Mouse (Mus musculus) kidney, embryonic 14.5 days (tissue): Measurements from ENCODE around the gene Mrgprd. TPM values are rescaled to one million over a fixed set of nuclear protein-coding genes. Genes with fewer than 3 reads are reported as not detected.

ENCODE experiments used
- ATAC-seq: fragments of 200-750 bp; cut with Nextera tagmentation; 2 replicates; pipeline ENCODE4 v1.8.0; 2017; ENCODE audit warnings: moderate number of reproducible peaks, mild to moderate bottlenecking, moderate TSS enrichment, moderate library complexity; ENCODE audit not compliant: low FRiP score, low TSS enrichment
- H3K27ac ChIP-seq: fragments of 300-500 bp; sonication (generic); 2 replicates; pipeline ENCODE4 v1.5.1; 2014; ENCODE audit warnings: low read depth, mild to moderate bottlenecking, low read length, moderate library complexity, mixed read lengths
- H3K27me3 ChIP-seq: fragments of 300-500 bp; sonication (generic); 2 replicates; pipeline ENCODE4 v1.6.1; 2014; ENCODE audit warnings: mild to moderate bottlenecking, low read length; ENCODE audit not compliant: control insufficient read depth, insufficient read depth
- H3K36me3 ChIP-seq: fragments of 300-500 bp; sonication (generic); 2 replicates; pipeline ENCODE4 v1.6.1; 2014; ENCODE audit warnings: low read length, mixed read lengths; ENCODE audit not compliant: control insufficient read depth, insufficient read depth
- H3K4me1 ChIP-seq: fragments of 300-500 bp; sonication (generic); 2 replicates; pipeline ENCODE4 v1.6.1; 2014; ENCODE audit warnings: low read length, mixed read lengths; ENCODE audit not compliant: control insufficient read depth, insufficient read depth
- H3K4me2 ChIP-seq: fragments of 300-500 bp; sonication (generic); replicated peaks from 2 replicates; pipeline ENCODE4 v1.6.1; 2014; ENCODE audit warnings: low read depth, mild to moderate bottlenecking, low read length
- H3K4me3 ChIP-seq: fragments of 300-500 bp; sonication (generic); 2 replicates; pipeline ENCODE4 v1.5.1; 2014; ENCODE audit warnings: mild to moderate bottlenecking, low read length
- H3K9ac ChIP-seq: fragments of 300-500 bp; sonication (generic); 2 replicates; pipeline ENCODE4 v1.6.1; 2014; ENCODE audit warnings: low read depth, mild to moderate bottlenecking, low read length, moderate library complexity
- H3K9me3 ChIP-seq: fragments of 300-500 bp; sonication (generic); 2 replicates; pipeline ENCODE4 v1.6.1; 2016; ENCODE audit warnings: low read length; ENCODE audit not compliant: control insufficient read depth
- WGBS: fragments of 180-500 bp; shearing (Covaris S2); extraction: QIAGEN DNeasy Blood & Tissue Kit; methylation state at CpG from one replicate; pipeline ENCODE4 v1.1.7; 2014; 5-methylcytosine and 5-hydroxymethylcytosine counted together
- polyA plus RNA-seq: library from polyadenylated mRNA; unstranded; fragments of >200 nt; fragmentation: Nextera tagmentation; extraction: Ambion mirVana; gene quantifications from 2 replicates; pipeline ENCODE4 v1.2.1, GENCODE M21; 2014

Mrgprd gene
- polyA plus RNA-seq, 1 experiment from 2014 or later, result not detected

DNA sequence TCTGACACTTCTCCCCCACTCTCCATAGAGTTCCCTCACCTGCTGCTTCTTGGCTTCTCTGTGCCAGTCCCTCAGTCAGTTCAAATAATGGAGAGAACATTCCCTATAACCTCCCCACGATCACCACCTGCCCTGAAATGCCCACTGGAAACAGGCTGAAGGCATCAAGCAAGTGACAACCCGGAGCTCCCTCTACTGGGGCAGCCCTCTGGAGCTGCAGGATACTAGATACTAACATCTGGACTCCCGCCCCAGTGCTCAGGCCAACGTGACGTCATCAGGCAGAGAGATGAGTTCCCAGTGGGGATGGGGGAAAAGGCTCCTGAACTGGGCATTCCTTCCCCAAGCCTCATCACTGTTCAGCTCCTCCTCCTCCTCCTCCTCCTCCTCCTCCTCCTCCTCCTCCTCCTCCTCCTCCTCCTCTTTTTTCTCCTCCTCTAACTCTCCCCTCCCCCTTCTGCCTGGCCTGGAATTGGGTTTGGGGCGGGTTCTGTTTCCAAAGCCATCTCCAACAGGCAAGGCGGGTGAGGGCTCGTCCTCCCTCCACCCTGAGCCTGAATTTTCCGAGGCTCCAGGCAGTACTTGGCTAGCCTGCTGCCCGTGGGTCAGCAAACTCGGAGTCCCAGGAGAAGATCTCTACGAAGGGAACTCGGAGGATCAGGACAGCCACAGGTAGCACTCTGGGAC, 14.2 kb upstream of the Mrgprd start, which contains the start of gene Mrgprf:
Gene Mrgprf, plus strand, starts transcription at position 508 of the 687 bp plus-strand sequence.
- WGBS, result 32% methylated on average over 12 of the region's 13 CpGs
- H3K36me3 ChIP-seq, result no peaks in the 10 kb centered on the region
- peaks cover 10% of the 10 kb centered on the region for H3K4me1 ChIP-seq
- no peak within 1 kb of the TSS for H3K9ac ChIP-seq
- ATAC-seq, result no peak
- H3K4me3 ChIP-seq, result no peak within 1 kb of the TSS
- no peaks in the 10 kb centered on the region for H3K27me3 ChIP-seq
- H3K4me2 ChIP-seq, result no peak within 1 kb of the TSS
- H3K27ac ChIP-seq, result no peak within 1 kb of the TSS
- H3K9me3 ChIP-seq, result no peaks in the 10 kb centered on the region

DNA sequence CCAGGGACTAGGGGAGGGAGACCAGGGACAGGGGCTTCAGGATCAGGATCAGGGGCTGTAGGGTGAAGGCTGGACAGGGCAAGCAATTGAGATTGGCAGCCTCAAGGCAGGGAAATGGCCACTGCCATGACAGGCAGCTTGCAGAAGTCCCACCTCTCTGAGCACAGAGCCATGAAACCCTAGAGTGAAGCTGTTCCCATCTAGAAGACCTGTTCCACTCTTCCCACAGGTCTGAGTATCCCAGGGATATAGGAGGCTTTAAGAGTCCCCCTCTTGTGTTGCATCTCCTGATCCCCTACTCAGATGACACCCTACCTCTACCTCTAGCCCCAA, 13.7 kb upstream of the Mrgprd start:
- Histone ChIP-seq H3K4me2 (no peak overlapping the region), H3K4me1 (peaks cover 10% of the 10 kb centered on the region), H3K27me3 (no peaks in the 10 kb centered on the region), H3K27ac (no peak overlapping the region), H3K36me3 (no peaks in the 10 kb centered on the region), H3K4me3 (no peak overlapping the region), H3K9me3 (no peaks in the 10 kb centered on the region), H3K9ac (no peak overlapping the region)
- ATAC-seq, result no peak

DNA sequence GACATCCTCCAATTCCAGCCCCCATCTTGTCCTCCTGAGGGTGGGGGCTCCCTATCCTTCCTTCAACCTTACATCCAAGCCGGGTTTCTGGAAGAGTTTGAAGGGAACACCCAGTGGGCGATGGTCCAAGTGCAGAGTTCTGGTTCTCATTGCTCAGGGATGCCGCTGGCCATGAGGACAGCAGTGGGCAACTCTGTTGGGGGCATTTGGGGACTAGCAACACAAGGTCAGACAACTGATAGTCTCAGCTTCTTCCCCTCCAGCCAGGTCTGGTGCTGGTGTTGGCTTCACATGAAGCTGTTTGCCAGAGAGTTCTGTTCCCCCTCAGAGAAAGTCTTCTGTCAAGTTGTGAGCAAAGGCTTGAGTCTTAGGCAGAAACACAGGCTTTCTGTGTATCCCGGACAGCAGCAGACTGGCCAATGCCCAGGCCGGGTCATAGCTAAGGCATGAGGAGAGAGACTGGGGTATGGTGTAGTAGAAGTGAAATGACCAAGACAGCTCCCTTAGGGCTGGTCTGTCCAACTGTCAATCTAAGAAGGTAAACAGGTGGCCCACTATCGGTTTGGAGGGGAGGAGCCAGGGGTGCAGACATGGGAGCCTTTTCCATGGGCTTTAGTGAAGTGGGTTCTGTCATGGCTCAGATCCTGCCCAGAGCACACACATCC, 13.2 kb upstream of the Mrgprd start:
- Histone ChIP-seq H3K9ac (no peak overlapping the region), H3K27me3 (no peaks in the 10 kb centered on the region), H3K36me3 (no peaks in the 10 kb centered on the region), H3K4me3 (no peak overlapping the region), H3K4me1 (peaks cover 10% of the 10 kb centered on the region), H3K9me3 (no peaks in the 10 kb centered on the region), H3K27ac (no peak overlapping the region), H3K4me2 (no peak overlapping the region)
- ATAC-seq, result no peak
- WGBS, result 92% methylated on average over 6 of the region's 6 CpGs

DNA sequence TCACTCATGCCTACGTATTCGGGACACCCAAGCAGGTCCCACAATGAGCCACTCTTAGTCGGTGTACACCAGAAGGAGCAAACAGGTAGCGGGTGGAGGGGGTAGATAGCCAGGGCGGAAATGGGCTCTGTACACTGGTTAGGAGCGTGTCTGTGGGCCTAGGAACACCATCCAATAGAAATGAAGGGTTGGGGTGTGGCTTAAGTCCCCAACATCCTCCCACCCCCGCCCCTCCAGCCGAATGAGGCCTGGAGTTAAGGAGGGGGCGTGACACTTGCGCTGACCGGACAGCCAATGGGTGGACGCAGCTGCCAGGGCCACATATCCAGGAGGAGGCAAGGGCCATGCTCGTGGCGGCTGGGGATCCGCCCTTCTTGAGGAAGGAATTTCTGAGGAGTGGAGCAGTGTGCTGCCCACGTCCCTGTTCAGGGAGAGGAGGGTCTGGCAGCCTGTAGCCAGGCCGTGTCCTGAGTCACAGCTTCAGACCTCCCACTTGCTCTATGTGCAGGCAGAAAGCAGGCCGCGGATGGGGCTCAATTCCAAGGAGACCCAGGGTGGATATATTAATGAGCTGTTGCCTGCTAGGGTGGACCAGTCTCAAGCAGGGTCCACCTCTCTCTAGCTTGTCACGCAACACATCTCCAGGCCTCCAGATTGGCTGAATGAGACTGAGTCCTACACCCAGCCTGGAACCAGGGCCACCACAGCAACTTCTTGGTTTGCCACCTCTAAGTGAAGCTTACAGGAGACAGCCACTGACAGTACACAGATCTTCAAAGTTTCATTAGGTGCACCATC, 11.9 kb upstream of the Mrgprd start:
- peak; percentile 93 for ATAC-seq
- no peaks in the 10 kb centered on the region for H3K36me3 ChIP-seq
- H3K27me3 ChIP-seq, result no peaks in the 10 kb centered on the region
- H3K9me3 ChIP-seq, result no peaks in the 10 kb centered on the region
- WGBS, result 4% methylated on average over 19 of the region's 20 CpGs
- H3K4me1 ChIP-seq, result peaks cover 10% of the 10 kb centered on the region
- peak overlapping the region; percentile 73 for H3K27ac ChIP-seq
- H3K4me2 ChIP-seq, result peak overlapping the region; percentile 42
- H3K9ac ChIP-seq, result 0 out of 2 replicates have a peak overlapping the region, but pooled peaks have one; percentile 8
- H3K4me3 ChIP-seq, result peak overlapping the region; percentile 14; the same call in 1 of the 2 replicates

DNA sequence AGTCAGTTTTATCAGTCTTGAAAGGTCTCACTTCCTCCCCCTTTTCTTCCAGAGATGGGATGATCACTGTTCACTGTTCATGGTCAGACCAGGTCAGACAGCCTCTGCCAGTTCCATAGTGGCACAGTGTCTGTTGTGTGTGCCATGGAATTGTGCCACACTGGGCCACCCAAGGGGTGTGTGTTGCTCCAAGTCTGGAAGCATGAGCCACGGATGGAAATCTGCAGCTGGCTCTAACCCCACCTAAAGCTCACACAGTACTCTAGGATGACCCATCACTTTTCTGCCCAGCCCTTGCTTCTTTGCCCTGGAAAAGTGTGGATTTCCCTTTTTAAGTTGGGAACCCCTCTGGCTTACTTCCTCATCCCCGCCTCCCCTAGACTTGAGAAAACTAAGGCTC, 10.5 kb upstream of the Mrgprd start:
- H3K27me3 ChIP-seq, result no peaks in the 10 kb centered on the region
- H3K4me2 ChIP-seq, result no peak overlapping the region
- H3K4me3 ChIP-seq, result no peak overlapping the region
- H3K27ac ChIP-seq, result no peak overlapping the region
- ATAC-seq, result no peak
- 90% methylated on average over 2 of the region's 2 CpGs for WGBS
- peaks cover 10% of the 10 kb centered on the region for H3K4me1 ChIP-seq
- no peaks in the 10 kb centered on the region for H3K36me3 ChIP-seq
- H3K9me3 ChIP-seq, result no peaks in the 10 kb centered on the region
- H3K9ac ChIP-seq, result no peak overlapping the region

DNA sequence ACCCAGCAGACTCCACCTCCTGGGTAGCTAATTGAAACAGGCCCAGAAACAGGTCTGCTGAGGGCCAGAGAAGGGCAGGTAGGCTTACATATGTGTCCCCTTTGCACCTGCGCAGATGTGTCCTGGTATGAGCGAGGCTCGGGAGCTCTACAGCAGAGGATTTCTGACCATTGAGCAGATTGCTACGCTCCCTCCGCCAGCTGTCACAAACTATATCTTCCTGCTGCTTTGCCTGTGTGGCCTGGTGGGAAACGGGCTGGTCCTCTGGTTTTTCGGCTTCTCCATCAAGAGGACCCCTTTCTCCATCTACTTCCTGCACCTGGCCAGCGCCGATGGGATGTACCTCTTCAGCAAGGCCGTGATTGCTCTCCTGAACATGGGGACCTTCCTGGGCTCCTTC, 7.0 kb upstream of the Mrgprd start:
- no peak for ATAC-seq
- H3K9me3 ChIP-seq, result no peaks in the 10 kb centered on the region
- WGBS, result 92% methylated on average over 10 of the region's 10 CpGs

DNA sequence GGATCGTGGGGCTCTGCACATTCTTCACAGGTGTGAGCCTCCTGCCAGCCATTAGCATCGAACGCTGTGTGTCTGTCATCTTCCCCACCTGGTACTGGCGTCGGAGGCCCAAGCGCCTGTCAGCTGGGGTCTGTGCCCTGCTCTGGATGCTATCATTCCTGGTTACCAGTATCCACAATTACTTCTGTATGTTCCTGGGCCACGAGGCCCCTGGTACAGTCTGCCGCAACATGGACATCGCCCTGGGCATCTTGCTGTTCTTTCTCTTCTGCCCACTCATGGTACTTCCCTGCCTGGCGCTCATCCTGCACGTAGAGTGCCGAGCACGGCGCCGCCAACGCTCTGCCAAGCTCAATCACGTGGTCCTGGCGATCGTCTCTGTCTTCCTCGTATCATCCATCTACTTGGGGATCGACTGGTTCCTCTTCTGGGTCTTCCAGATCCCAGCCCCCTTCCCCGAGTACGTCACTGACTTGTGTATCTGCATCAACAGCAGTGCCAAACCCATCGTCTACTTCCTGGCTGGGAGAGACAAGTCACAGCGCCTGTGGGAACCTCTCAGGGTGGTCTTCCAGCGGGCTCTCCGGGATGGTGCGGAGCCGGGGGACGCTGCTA, 6.5 kb upstream of the Mrgprd start:
- Histone ChIP-seq H3K9ac (no peak overlapping the region), H3K27me3 (no peaks in the 10 kb centered on the region), H3K36me3 (no peaks in the 10 kb centered on the region), H3K9me3 (no peaks in the 10 kb centered on the region), H3K4me2 (no peak overlapping the region), H3K4me1 (no peaks in the 10 kb centered on the region), H3K27ac (no peak overlapping the region), H3K4me3 (no peak overlapping the region)
- no peak for ATAC-seq
- WGBS, result 79% methylated on average over 30 of the region's 30 CpGs

More for the DNA sequence above, 7.0 kb upstream of the Mrgprd start:
- Histone ChIP-seq H3K4me1 (no peaks in the 10 kb centered on the region; the same call in 1 of the 2 replicates), H3K27ac (no peak overlapping the region), H3K27me3 (no peaks in the 10 kb centered on the region), H3K4me2 (no peak overlapping the region), H3K36me3 (no peaks in the 10 kb centered on the region), H3K9ac (no peak overlapping the region), H3K4me3 (no peak overlapping the region)

DNA sequence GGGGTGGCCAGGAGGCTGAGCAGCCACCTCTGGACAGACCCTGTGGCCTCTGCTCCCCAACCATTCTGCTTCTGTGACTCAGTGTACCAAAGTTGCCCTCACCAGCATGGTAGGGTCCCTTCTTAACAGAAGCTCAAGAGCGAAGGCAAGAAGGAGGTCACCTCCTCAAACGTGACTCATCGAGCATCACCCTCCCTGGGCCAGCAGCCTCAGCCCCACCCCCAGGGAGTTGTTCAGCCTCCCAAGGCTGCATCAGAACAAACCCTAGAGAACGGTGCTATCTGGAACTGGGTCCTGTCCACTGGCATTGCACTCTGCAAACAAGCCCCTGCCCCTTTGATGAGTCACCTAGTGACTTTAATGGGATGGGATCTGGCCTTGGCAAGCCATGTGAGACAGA, 5.8 kb upstream of the Mrgprd start:
- Histone ChIP-seq H3K27ac (no peak overlapping the region), H3K4me3 (no peak overlapping the region), H3K9ac (no peak overlapping the region), H3K27me3 (no peaks in the 10 kb centered on the region), H3K4me2 (no peak overlapping the region), H3K9me3 (no peaks in the 10 kb centered on the region), H3K4me1 (no peaks in the 10 kb centered on the region), H3K36me3 (no peaks in the 10 kb centered on the region)
- WGBS, result 73% methylated on average over 4 of the region's 4 CpGs
- ATAC-seq, result no peak
